Mouse (Mus musculus): Measurements from ENCODE around the gene Slc44a5.
"Not testable (repeated sequence)": the region's sequence is repeated elsewhere in the genome, so short reads cannot be mapped to it uniquely, and the experiment has no call there.

Gene Slc44a5

GRCm38 (mm10) chr3:153968549-153968948, 4.7 kb upstream of the Slc44a5 start:
- no peak for DNase-seq (ENCODE audit: low spot score in 2 of 2)

DNA sequence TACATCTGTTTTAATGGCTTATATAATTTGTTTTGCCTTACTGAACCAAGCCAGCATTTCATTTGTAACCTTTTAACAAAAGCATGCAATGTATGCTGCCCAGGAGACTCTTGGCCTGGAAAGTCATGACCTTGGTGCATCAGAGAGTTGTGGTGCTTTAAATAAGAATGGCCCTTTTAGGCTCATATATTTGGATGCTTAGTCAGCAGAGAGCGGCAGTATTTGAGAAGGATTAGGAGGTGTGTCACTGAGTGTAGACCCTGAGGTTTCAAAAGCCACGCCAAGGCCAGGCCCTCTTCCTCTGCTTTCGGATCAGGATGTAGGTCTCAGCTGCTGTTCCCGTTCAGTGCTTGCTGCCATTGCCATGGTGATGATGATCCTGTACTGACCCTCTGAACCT, 3.8 kb upstream of the Slc44a5 start:
- DNase-seq (ENCODE audit: low spot score in 2 of 2): no peak

DNA sequence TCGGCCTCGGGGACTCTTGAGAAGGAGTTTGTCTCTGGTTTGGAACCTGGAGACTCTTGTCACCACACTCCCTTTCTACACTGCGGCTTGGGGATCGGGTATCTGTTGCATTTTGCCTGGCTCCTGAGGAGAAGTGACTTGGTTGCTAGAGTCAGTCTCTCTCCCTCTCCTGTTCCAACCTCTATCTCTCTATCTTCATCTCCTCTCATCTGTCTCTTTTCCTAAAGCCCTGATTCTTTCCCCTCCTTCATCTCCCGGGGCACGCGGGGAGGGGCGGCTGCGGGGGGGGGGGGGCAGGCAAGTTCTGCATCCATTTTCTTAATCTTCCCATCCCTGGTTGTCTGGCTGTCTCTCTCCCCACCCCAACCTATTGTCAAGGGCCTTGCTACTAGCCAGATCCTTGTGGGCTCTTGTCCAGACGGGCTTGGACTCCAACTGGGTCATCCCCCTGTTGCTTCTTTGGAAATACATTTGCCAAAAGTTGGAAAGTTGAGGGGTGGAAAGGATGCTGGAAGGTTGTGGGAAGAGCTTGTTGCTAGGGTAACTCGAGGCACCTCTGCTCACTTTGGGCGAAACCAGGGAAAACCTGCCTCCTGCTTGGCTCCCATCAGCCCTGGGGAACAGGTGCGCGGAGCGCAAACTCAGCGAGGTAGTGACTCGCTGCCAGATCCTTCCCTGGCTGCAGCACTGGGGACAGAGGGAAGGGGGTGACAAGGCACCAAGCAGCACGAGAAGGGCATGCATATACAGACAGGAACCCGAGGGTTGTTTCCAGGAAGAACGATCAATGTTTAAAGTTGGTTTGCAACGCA, 919 bp downstream of the Slc44a5 start:
- no peak for DNase-seq (ENCODE audit: low spot score in 2 of 2)

DNA sequence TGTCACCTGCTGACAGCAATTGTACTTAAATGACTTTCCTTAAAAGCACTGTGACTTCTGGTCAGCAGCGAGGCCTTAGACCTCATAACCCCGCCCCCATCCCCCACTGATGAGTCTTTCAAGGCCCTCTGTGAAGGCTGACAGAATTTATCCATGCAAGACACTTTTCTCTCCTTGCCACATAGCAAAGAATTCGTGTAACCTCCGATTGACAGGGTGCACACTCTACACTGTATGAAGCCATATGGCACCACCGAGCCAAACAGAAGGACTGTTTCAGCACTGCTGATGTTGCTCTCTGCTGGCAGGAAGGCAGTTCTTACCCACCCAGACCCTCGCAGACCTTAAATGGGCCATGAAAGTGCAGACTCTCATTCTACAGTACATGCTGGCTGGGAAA, 1.8 kb downstream of the Slc44a5 start:
- DNase-seq (ENCODE audit: low spot score in 2 of 2): no peak

GRCm38 (mm10) chr3:153975791-153976190, 2.6 kb downstream of the Slc44a5 start:
- DNase-seq (ENCODE audit: low spot score in 2 of 2): no peak

- no peak for DNase-seq (ENCODE audit: low spot score in 2 of 2)
These were observed 7.4 kb downstream of the Slc44a5 start for GRCm38 (mm10) chr3:153980611-153981010.

DNA sequence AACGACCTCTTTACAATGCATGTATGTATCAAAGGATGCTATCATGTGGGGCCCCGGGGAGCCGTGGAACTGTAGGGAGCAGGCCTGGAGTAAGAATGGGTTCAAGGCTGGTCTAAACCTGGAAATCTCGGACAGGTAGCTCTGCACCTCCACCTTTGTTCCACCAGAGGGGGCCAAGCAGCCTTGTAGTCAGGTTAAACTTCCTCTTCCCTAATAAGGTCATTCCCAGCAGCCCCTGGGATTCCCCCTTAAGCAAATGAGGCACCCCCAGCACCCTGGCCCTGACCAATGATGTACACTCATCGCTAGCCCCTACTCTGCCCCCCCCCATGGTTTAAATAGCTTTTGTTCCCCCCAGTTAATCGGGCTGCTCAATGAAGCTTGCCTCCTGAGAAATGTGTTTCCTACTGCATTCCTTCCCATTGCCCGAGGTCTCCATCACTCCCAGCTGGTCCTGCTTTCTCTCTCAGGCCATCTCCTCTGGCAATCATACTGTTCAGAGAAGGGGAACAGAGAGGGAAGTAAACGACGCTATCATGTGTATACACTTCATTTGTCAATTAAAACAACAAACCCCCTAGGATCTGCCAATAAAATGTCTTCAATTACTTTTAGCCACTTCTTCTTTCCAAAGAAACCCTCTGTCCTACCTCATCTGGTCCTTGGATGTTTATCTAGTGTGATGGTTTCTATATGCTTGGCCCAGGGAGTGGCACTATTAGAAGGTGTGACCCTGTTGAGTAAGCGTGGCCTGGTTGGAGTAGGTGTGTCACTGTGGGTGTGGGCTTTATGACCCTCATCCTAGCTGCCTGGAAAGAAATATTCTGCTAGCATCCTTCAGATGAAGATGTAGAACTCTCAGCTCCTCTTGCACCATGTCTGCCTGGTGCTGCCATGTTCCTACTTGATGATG, 11.4 kb downstream of the Slc44a5 start:
- DNase-seq (ENCODE audit: low spot score in 2 of 2): no peak

DNA sequence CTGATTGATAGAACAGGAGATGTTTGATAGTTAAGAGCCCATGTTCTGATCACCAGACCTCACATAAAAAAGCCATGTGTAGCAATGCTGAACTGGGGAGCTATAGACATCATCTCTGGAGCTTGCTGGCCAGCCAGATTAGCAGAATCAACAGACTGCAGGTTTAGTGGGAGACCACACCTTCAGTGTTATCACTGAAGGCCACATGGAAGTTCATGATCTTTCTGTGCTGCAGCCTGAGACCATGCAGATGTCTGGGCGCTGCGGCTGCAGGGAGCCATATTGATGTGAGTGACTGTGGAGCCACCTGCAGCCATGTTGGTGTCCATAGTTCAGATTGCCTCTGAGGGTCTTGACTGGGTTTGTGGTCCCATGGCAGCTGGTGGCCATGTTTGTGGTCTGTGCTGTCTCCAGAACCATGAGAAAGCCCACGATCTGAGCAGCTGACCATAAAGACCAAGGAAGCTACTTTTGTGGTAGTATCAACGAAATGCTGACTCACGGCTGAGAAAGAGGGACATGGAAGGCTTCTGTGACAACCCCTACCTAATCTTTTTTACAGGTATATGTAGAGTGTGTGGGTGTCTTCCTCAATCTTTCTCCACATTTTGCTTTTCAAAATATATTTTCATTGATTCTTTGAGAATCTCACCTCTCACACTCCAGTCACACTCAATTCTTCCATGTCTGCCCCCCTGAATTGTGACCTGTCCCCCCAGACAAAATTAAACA, 26.7 kb downstream of the Slc44a5 start:
- no peak for DNase-seq (ENCODE audit: low spot score in 2 of 2)

- DNase-seq (ENCODE audit: low spot score in 2 of 2): no peak
These were observed 28.1 kb downstream of the Slc44a5 start for GRCm38 (mm10) chr3:154001348-154001747.

DNA sequence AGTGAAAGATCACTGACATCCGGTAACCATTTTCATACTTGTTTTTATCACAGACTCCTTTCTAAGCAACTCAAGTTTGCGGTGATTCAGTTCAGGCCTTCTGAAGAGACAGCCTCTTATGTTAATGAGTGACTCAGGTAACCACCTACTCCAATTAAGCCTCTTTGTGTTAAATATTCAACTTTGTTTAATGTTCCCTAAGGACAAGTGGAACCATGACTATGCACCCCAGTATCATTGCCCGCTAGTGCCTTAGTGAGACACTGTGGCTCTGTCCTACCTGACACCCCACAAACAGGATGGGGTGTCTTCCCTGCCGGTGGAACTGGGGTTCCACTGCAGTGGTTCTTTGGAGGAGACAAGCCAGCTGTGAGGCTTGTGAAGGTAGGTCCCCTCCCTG, 73.6 kb downstream of the Slc44a5 start:
- DNase-seq (ENCODE audit: low spot score in 2 of 2): no peak

GRCm38 (mm10) chr3:154053331-154053730, 80.1 kb downstream of the Slc44a5 start:
- DNase-seq (ENCODE audit: low spot score in 2 of 2): no peak

DNA sequence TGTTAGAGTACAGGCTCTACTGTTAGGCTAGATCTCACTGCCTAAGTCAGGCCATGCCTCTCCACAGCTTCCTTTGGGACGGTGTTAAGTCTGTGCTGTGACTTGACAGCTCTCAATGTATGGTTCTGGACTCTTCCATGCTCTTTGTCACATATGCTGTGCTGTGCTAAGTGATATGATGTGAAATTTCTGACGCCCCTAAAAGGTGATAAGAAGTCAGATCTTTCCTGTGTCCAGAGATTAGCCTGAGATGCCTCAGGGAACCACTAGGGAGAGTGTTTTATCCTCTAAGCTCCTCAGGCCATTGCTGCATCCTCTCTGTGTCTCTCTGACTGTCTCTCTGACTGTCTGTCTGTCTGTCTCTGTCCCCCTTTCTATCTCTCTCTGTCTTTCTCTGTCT, 84.2 kb downstream of the Slc44a5 start:
- DNase-seq (ENCODE audit: low spot score in 2 of 2): no peak

GRCm38 (mm10) chr3:154058200-154058599, 85.0 kb downstream of the Slc44a5 start:
- no peak for DNase-seq (ENCODE audit: low spot score in 2 of 2)

DNA sequence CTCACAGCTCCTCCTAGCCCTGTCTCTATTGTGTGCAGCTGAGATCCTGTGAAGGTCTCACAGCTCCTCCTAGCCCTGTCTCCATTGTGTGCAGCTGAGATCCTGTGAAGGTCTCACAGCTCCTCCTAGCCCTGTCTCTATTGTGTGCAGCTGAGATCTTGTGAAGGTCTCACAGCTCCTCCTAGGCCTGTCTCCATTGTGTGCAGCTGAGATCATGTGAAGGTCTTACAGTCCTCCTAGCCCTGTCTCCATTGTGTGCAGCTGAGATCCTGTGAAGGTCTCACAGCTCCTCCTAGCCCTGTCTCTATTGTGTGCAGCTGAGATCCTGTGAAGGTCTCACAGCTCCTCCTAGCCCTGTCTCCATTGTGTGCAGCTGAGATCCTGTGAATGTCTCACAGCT, 98.8 kb downstream of the Slc44a5 start:
- DNase-seq (ENCODE audit: low spot score in 2 of 2): not testable (repeated sequence)

- DNase-seq (ENCODE audit: low spot score in 2 of 2): no peak
These were observed 102.5 kb downstream of the Slc44a5 start for GRCm38 (mm10) chr3:154075749-154076148.

- no peak for DNase-seq (ENCODE audit: low spot score in 2 of 2)
These were observed 108.5 kb downstream of the Slc44a5 start for GRCm38 (mm10) chr3:154081687-154082086.

DNA sequence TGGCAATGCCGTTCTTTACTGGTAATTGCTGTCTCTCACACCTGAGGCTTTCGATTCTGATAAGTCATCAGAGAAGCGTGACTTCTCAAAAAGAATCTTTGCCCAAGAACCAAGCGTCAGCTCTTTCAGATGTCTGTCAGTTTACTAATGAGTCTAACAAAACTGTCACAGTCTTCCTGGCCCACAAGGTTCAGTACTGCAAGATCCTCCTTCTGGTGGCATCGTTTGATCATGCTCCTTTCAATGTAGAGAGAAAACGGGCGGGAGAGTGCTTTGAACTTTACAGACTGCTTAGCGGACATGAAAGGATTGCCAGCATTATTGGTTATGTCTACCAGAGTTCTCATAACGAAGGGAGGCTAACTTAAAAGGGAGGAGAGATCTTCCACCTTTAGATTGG, 109.0 kb downstream of the Slc44a5 start:
- no peak for DNase-seq (ENCODE audit: low spot score in 2 of 2)

DNA sequence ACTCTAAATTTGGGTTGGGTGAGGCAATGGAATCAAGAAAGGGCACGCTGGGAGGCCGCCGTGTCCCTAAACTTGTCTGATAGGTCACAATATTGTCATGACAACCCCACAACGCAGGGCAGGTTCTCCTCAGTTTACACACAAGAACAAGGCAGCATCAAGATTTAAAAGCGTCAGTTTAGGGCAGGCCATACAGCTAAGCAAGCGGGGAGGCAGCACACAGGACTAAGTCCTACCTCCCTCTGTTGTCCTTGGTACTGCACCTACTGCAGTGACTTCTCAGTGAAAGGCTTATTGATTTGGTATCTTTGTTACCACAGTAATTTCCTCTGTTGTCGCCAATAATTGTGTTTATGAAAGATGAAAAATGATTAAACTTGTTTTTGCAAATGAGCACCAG, 109.7 kb downstream of the Slc44a5 start:
- no peak for DNase-seq (ENCODE audit: low spot score in 2 of 2)

DNA sequence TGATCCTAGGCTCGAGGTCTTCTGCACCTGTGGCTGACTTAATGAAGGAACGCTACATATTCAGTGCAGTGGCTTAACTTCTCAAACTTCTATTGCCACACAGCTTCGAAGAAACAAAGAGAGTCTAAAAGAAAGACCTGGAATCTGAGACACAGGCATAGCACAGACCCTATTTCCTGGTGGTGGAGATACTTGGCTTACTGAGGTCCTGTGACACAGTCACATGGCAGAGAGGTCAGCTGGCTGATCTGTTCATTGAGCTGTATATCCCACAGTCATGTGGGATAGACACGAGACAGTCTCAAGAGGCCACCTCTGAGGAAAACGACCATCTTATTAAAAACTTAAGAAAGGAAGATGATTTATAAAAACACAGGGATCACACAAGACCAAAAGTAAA, 116.8 kb downstream of the Slc44a5 start:
- no peak for DNase-seq (ENCODE audit: low spot score in 2 of 2)

DNA sequence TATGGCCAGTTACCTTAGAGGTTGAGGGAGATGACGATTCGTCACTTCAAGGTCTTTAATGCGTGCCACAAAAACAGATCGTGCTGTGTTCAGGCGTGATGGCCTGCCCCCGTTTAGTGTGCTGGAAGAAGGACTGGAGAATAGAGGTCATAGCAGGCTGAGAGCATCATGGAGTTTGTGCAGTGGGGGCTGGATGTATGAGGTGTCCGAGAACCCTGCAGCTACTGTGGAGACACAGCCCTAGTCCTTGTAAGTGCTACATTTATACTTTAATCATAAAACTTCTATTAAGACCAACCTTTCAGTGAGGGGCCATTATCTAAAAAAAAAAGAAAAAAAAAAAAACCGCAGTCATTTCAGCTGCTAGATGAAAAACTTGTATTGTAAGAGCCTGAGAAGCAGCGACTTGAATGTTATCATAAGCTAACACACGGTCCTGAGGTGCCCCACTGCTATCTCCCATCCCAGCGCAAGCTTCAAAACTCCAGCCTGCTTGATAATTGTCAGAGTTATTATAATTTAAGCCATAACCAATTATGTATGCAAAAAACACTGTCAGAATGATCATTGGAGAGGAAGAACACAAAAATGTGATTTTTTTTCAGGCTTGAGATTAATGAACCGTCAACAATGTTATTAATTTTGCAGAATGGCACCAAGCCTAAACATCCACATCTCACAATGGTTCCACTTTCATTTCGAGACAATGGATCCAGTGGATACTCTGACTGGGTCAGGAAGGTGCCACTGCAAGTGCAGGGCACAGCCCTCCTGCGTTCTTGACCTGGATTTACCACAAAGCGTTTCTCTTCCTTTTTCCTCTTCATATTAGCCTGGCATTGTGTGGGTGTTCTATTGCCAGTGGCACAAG, 118.5 kb downstream of the Slc44a5 start:
- DNase-seq (ENCODE audit: low spot score in 2 of 2): no peak

GRCm38 (mm10) chr3:154092466-154092865, 119.2 kb downstream of the Slc44a5 start:
- no peak for DNase-seq (ENCODE audit: low spot score in 2 of 2)
